Mouse (Mus musculus) embryonic fibroblast, embryonic 13.5 days (primary cell): ENCODE measurements around the gene Zdhhc14.

Experiments used
- CTCF ChIP-seq: IDR thresholded peaks from 2 replicates; pipeline ENCODE4 v1.5.1; 2011; ENCODE audit warnings: mild to moderate bottlenecking, control low read depth, low read length, moderate library complexity, borderline replicate concordance; ENCODE audit not compliant: insufficient read depth
- POLR2A ChIP-seq: IDR thresholded peaks from 2 replicates; pipeline ENCODE4 v1.6.1; 2011; ENCODE audit warnings: low read depth, mild to moderate bottlenecking, control low read depth, low read length, moderate library complexity

- TF ChIP-seq POLR2A (no peak), CTCF (no peak)
Observed at GRCm38 (mm10) chr17:5569131-5570030, 77.0 kb downstream of the Zdhhc14 start.
